Mouse (Mus musculus) heart, adult 18-20 months (tissue): ENCODE measurements around the gene Mcm5. TPM values are rescaled to one million over a fixed set of nuclear protein-coding genes. Genes with fewer than 3 reads are reported as not detected.

Experiments used
- DNase-seq, 2 experiments: peaks; one replicate each; pipeline ENCODE4 v3.0.0; 2021 to 2022; ENCODE audit warnings: mixed read lengths in 1 of 2
- long read RNA-seq, 2 experiments: library from polyadenylated mRNA; stranded (forward); transcript quantifications; one replicate each; pipeline ENCODE4 v2.0.0; 2021
- total RNA-seq, 2 experiments: library from RNA; stranded (reverse); gene quantifications; 2 replicates each; pipeline ENCODE4 v1.2.3; 2021

Gene Mcm5
- 1 to 10 TPM; 3.3 to 5.1 TPM for total RNA-seq
- long read RNA-seq, experiment 1, partial matches to known transcripts = 0 of 6 reads
- long read RNA-seq, experiment 1, other reads (novel, unspliced or antisense) = 1 of 6 reads
- long read RNA-seq, experiment 2, partial matches to known transcripts = 0 of 1 reads
- long read RNA-seq, experiment 2, other reads (novel, unspliced or antisense) = 0 of 1 reads

DNA sequence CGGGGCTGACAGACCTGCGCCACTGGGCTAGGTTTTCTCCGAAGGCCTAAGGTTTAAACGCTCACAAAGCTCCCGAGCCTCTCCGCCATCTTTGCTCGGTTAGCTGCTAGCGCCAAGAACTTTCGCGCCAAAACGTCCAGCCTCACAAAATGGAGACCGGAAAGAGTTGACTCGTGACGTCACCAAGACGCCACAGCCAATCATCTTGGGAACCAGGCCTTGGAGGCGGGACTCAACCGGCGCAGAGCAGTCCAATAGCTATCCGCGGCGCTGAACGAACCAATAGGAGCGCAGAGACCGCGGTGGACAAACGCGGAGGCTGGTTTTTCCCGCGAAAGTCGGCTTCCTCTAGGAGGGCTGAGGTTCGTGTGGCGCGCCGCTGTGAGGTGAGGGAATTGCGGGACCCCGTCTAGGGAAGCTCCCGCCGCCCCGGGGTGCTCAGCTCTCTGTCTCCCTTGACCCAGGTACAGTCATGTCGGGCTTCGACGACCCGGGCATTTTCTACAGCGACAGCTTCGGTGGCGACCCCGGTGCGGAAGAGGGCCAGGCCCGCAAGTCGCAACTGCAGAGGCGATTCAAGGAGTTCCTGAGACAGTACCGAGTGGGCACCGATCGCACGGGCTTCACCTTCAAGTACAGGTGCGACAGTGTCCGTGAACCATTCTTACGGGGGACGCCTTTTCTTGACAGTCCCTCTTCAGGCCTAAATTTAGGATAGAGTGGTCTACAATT, at the start of gene Mcm5:
Mcm5 (plus strand) TSS at position 334 of the 732 bp plus-strand sequence.
- DNase-seq = peak; percentile 99

DNA sequence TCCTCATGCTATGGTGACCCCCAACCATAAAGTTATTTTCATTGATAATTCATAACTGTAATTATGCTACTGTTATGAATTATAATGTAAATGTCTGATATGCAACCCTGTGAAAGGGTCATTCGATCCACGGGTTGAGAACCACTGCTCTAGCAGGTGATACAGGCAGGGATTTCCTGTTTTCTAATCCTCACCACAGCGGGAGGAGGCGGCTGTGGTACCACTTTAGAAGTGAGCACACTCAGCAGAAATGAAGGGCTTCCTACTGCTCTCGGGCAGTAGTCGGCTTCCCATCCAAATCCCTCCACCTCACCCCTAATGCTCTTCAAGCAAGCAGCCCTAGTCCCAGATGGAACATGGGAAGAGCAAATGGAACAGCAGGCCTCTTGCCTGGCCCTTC, 49.3 kb upstream of the Mcm5 start:
- DNase-seq = no peak

DNA sequence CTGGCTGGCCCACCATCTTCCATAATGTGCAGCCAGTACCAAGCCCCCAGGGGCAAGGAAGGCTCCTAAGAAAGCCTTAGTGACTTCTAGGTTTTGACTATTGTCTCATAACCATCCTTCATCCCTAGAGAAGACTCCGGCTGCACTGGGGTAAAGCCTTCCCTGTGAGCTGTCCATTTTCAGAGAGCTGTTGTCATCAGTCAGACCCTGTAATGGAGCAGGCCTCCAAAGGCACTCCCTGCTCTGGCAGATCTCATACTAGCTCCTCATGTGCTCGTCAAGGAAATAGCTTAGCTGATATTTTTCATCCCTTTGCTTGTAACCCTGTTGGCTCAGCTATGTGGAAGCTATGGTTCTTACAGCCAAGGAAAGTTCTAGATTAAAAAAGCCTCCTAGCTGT, 48.6 kb upstream of the Mcm5 start:
- DNase-seq = peak in 1 of 2 experiments; percentile 40

DNA sequence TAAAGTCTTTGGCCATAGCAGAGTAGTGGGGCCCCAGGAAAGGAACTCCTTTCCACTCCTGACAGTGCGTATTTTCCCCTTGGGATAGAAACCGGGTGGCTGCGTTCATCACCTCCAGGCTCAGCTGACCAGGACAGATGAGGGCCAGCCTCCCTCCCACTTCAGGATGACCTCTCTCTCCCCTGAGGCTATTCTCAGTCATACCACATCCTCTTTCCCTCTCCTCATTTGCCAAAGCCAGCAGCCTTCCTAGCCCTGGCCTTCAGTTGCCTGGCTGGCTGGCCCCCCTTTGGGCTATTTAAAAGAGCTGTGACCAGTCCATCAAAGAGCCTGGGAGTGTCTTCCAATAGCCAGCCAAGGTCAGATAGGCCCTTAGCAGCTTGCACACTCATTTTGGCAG, 46.1 kb upstream of the Mcm5 start:
- peak; percentile 51 to 75 for DNase-seq

DNA sequence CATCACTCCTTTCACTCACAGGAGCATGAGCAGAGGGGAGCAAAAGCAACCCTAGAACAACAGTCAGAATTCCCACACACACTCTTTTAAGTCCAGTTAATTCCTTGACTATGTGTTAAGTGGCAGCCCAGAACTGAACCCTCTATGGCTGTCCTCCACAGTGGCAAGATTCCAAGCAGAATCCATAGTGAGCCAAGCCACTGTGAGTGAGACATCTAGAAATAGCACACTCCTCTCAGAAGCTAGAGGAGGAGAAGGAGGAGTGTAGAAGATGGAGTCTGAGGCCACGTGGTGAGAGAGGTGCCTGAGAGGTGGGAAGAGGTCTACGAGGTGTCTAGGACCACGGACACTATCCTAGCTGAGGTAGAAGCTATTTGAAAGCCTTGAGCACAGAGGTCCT, 44.6 kb upstream of the Mcm5 start:
- DNase-seq = peak in 1 of 2 experiments; percentile 43

DNA sequence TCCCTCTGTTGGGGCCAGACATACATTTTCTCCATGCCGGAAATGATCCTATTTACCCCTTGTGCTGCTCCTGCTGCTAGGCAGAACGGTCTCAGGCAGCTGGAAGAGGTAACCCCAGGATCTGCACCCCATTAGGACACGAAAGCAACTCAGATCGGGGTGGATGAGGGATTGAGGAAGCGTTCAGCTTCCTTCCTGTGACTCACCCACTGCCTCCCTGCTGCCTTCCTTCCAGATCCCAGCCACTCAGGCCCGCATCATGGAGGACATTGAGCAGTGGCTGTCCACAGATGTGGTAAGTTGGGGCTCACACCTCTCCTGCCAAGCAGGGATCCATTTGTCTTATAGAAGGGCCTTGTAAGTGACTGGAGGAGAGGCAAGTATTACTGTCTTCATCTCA, 42.1 kb upstream of the Mcm5 start:
- no peak for DNase-seq

DNA sequence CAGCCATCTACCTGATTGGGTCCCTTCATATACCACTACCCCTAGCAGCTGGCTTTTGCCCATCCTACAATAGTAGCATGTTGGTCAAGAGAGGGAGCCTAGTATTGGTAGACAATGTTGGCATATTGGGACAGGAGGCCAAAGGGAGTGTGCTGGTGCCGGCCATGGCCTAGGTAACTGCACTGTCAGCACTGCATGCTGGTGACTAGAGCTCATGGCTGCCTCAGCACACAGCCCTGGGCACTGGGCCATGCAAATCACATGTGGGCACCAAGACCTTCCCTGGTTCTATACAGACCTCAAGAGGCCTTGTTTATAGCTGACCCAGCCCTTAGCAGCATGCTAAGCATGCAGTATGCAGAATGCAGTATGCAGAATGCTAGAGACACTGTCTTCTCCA, 39.1 kb upstream of the Mcm5 start:
- DNase-seq = peak in 1 of 2 experiments; percentile 29

DNA sequence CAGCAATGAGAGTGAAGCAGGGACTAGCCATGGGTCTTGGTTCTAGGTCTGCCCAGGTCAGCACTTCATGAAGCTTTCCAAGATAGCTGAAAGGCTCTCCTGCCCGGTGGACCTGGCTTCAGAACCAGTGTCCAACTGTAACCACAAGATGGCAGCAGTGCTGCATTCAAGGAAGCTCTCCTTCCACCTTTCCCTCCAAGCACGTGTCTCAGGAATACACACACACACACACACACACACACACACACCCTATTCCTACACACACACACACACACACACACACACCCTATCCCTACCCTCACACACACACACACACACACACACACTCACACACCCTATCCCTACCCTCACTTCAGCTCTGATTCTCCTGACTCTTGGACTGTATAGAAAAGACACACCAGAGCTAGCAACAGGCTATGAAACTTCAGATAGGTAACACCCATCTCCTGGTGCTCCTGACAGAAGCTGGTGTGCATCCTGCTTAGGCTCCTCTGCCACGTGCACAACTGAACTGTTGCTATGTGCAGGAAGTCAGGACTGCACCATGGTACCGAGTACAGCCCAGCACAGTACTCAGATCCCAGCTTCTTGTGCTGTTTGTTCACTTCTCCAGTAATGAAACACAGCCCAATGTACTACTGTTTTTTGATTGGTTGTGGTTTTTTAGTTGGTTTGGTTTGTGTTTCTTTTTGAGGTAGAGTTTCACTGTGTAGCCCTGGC, 37.6 kb upstream of the Mcm5 start:
- peak; percentile 84 to 90 for DNase-seq

DNA sequence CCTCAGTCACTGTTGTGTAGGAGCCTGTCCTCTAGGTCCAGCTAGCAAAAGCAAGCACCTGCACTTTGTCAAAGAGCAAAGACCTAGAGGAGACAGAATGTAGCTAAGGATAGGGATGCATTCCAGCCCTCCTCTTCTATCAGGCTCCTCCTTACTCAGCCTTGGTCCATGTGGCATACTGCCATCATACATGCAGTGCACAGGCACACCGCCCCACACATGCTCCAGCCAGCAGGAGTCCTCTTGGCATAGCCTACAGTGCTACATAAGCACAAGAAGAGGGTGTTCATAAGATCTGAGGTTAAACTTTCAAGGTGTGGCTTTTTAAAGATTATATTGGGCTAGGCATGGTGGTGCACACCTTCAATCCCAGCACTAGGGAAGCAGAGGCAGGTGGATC, 34.5 kb upstream of the Mcm5 start:
- DNase-seq = no peak

DNA sequence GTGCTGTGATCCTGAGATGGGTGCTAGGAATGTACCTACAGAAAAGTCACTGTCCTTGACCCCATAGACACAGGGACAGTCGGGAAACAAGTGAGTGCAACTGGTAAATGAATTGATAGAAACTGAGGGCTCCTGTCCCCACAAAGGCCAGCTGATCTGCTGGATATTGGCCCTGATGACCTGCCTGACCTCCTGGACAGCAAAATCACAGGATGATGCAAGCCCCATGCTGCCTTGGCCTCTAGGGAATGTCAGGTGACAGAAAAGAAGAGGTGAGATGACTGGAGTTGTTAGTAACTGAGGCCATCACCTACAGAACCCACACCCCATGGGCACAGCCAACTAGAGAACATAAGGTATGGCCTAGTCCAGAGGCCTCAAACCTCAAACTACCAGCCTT, 31.2 kb upstream of the Mcm5 start:
- DNase-seq = no peak

DNA sequence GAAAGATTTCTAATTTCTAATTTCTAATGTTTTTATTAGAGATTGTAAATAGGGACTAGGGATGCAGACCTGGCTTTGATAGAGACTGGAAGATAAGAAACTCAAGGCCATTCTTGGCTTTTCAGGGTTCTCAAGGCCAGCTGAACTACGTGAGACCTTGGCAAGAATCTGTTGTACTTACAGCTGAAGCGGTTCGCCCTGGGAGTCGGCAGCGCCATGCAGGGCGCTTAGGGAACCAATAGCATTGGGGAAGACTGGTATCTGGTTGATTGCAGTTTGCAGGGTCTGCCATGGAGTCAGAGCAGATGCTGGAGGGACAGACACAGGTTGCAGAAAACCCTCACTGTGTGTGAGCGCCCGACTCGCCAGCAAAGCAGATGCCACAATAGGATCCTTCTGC, 30.5 kb upstream of the Mcm5 start:
- no peak for DNase-seq

DNA sequence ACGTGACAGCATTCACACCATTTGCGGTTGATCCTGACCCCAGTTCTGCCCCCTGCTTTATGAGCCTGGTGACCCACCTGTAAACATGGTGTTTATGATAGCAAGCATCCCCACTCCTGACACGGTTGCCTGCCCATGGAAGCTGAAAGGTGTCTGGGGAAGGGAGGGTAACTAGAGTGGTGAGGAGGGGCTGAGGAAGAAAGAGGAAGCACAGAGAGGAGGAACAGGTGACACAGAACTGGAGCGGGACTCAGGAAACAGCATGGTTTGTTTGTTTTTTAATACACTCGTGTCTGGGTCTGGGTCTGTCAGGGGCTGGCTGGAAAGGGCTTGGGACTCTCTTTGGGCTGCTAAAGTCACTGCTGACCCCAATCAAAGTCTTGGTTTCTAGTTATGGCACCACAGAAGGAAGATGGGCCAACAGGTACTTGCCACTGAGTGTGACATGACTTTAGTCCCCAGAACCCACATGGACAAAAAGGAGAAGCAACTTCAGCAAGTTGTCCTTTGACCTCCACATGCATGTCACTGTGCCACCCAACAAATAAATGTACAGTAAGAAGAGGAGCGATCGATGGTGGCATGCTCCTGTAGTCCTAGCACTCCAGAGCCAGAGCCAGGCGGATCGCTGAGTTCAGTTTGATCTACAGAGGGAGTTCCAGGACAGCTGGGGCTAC, 27.9 kb upstream of the Mcm5 start:
- DNase-seq = no peak

DNA sequence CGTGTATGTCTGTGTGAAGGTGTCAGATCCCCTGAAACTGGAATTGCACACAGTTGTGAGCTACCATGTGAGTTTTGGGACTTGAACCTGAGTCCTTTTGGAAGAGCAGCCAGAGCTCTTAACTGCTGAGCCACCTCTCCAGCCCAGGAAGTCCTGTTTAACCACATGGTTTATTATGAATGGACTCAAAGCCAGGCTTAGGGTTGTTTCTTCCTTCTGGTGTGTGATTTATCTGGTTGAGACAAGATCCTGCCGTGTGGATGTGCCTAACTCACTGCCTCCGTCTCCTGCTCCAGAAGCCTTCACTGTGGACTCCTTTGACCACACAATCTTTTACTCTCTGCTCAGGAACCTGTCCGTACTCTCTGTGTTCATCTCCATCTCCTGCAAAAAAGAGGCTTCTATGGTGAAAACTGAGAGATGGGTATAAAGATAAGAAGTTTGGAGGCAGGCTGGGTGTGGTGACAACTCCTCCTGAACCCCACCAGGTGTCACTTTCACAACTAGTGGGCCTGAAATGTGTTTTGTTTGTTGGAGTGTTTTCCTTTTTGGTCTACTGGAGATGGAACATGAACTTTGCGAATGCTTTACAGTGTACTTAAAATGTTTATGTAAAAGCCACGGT, 27.1 kb upstream of the Mcm5 start:
- DNase-seq = no peak

DNA sequence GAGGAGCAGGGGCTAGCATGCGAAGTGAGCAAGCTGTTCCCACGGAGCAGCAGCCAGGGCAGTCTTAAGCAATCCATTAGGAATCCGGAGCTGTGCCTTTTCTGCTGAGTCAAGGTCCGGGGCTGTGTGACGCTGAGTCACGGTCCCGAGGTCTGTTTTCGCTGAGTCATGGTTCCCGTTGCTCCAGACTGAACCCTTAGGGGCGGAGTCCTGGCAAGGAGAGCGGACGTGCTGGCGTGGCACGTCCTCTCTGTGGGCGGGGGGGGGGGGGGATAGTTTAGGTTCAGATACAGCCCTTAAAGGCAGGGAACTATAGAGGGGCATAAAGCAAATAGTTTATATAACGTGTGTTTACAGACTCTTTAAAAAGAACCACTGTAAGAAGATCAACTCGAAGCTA, 25.5 kb upstream of the Mcm5 start:
- peak; percentile 96 to 97 for DNase-seq

DNA sequence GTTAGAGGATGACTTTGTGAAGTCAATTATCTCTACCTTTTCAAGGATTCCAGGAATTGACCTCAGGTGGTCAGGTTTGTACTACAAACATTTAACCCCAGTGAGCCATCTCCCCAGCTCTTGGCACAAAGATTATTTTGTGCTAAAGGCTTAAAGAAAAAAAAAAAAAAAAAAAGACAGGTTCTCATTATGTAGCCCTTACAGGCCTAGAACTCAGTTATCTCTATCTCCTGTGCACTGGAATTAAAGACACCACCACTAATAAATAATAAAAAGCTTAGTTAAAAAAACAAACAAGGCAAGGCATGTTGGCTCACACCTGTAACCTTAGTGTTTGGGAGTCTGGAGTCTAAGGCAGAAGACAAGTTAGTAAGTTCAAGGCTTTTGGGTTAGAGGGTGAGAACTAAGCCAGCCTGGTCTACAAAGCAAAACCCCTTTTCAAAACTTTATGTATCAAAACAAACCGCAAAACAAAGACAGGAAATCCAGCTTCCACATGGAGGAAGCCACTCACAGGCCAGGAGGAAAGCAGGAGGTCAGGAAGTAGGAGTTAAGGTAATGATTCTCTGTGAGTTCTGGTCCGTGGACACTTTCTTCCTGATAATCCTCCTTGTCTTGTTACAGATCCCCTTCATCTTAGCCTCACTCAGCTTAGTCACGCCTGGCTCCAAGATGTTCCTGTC, 24.8 kb upstream of the Mcm5 start:
- DNase-seq = peak; percentile 30 to 48

DNA sequence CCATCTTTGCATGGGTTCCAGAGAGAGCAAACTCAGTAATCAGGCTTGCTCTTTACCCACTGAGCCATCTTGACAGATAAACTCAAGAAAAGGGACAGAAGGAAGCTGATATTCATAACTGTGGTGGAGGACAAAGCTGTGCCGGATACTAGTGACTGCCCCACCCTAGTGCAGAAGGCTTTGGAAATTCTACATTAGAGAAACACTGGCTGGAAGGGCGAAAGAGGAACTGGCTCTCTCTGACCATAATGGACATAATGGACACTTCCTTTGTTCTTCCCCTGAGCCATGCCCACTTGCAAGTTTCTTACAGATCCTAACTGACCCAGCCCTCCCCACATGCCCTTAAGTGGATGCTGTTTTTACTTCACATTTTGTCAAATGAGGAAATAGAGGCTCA, 23.4 kb upstream of the Mcm5 start:
- DNase-seq = peak; percentile 28 to 71

DNA sequence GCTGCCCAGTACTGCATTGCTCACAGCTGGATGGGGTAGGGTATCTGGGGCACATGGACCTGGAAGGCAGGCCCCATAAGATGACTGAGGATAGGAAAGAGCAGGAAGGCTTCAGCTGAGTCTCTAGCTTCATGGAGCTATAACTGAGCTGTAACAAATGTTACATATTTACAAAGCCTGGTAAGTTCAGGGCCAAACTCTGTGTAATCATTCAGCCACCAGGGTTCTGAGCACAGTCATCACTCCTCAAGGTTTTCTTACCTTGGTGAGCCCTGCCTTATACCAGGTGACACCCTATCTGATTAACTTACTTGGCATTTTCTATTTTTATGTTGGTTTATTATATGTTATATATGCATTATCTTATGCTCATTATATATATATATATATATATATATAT, 22.2 kb upstream of the Mcm5 start:
- DNase-seq = no peak

DNA sequence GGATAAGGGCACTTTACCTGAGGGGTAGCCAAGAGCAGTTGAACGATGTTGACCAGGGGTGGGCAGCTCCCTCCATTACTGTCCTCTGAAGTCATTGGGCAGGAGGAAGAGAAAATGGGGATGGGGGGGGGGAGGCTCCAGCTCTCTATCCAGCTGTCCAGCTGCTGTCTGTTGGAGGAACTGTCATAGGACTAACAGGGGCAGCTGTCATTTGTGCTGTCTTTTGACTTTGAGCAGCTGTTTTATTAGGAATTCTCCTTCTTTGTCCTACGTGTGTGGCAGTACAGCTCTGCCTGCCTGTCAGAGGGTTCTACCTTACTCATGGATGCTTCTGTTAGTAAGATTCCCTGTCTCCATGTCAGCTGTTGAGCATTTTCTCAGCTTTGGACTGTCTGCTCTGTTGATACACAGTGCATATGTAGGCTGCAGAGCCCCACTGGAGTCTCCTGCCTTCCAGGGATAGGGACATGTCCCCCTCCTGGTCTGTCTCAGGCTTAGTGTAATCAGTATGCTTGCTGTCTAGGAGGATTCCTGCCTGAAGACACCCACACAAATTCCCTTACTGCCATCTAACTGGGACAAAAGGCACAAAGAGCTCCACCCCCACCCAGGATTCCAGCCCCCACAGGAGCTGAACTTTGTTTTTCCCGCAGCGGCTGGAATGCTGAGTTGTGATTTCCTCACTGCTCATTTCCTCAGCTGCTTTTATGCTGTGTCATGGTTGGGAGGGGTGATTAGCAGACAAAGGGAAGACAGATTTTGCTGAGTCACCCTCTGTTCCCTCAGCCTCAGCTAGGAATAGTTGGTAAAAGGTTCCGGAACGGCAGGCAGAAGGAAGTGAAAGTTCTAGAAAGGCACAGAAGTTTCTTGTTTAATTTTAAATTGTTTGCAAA, 20.1 kb upstream of the Mcm5 start:
- peak; percentile 87 to 93 for DNase-seq

DNA sequence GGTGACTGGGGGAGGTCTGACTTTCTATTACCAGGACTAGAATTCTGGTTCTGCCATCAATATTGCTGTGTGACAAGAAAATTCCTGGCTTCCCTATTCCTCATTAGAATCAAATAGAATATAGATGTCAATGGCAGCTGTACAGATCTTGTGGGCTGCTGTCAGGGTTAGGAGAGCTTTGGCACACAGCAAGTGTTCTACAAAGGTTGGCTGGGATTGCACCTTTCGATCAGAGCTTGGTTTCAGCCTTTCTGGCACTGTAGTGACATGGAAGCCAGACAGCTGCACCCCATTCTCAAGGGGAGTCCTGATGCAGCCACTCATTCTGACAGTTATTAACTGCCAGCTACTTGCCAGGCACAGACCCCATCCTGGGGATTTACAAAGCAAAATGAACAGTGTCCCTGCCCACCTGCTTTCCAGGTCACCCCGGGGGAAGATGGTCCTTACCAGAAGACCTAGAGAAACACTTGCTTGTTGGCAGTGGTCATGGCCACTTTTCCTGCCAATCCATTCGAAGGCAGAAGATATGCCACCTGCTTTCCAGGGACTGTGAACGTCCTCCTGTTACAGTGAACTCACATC, 18.5 kb upstream of the Mcm5 start:
- DNase-seq = no peak

DNA sequence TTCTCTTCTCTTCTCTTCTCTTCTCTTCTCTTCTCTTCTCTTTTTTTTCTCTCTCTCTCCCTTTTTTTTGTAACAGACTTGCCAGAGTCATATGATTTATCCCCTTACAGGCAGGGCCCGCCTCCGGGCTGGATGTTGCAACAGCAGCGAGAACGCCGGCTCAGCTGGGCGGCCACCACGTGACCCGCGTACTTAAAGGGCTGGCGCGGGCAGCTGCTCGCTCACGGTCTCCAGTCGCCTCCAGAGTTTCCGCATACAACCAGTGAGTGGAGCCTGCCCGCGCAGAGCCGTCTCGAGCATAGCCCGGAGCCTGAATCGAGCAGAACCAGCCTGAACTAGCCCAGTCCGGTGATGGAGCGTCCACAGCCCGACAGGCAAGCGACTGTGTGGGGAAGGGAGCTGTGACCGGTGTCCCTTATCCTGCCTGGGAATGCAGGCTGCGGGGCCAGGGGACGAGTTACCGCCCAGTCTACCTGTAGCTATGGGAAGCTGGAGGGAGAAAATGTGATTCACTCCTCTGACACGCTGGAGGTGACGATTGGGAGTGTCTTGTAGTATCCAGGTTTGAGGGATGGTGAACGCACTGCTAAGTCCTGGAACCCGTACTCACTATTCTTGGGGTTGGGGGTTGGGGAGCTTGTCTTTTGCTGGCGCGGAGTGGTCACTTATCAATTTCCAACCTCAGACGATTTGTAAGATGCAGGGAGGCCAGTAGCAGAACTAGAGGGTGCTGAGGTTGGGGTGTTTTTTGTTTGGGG, 15.8 kb upstream of the Mcm5 start, which contains the start of gene Hmox1:
Hmox1 (plus strand) TSS at position 223 of the 758 bp plus-strand sequence.
- DNase-seq = peak; percentile 93 to 96
